Mouse (Mus musculus) gastrocnemius, postnatal 14 days (tissue): ENCODE data around the gene Hoxc5. TPM values are rescaled to one million over a fixed set of nuclear protein-coding genes. Genes with fewer than 3 reads are reported as not detected.

ENCODE experiments used
- DNase-seq: peaks from one replicate; pipeline ENCODE4 v3.0.0; 2021; ENCODE audit warnings: mixed read lengths
- intact Hi-C: fragments of 180-260 bp; cut with DNase I; formaldehyde crosslinking; loops from one replicate; pipeline ENCODE4 v1.15.1; 2025; ENCODE audit warnings: low total_unique reads
- long read RNA-seq, 2 experiments: library from polyadenylated mRNA; stranded (forward); transcript quantifications; one replicate each; pipeline ENCODE4 v2.0.0; 2021
- total RNA-seq, 2 experiments: library from RNA; stranded (reverse); gene quantifications; 2 replicates each; pipeline ENCODE4 v1.2.3; 2021

Hoxc5 gene
- 1 to 10 TPM; 1.4 to 1.8 TPM for total RNA-seq
- long read RNA-seq, experiment 1, partial matches to known transcripts: 0 of 4 reads
- long read RNA-seq, experiment 1, other reads (novel, unspliced or antisense): 4 of 4 reads
- long read RNA-seq, experiment 2, partial matches to known transcripts: 0 of 3 reads
- long read RNA-seq, experiment 2, other reads (novel, unspliced or antisense): 3 of 3 reads

GRCm38 (mm10) chr15:102967312-102967510 is at the start of gene Hoxc5:
Hoxc5 (plus strand) TSS chr15:102967443.
- intact Hi-C loops: no loop called here
- DNase-seq: no peak

DNA sequence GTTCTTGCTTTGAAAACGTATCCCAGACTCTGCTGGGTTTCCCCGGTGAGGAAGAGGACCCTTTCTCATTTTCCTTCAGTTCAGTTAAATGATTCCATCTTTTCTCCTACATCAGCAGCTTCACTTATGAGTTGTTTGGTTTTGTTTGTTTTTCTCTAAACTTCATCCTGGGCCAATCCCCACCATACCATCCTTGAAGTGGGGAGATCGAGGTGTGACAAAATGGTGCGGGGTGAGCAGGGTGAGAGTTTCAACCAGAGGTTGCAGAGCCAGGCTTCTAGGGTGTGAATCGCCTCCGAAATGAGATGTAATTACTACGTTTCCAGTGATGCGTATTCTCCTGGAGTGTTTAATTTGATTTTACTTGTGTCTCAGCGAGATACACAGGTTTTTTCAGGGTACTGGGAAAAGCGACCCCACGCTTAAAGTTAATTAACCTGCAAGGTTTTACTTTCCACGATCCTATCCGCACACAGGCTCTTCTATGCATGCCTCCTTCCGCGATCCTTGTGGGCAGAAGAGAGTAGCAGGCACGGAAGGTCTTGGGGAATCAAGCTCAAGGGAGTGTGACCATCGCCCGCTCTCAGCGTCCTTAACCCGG is 49.2 kb upstream of the Hoxc5 start:
- DNase-seq: no peak
- intact Hi-C loops: no loop called here

- no peak for DNase-seq
- intact Hi-C loops: no loop called here
Observed at GRCm38 (mm10) chr15:102918611-102919265, 48.5 kb upstream of the Hoxc5 start.

GRCm38 (mm10) chr15:102919336-102920180 is 47.7 kb upstream of the Hoxc5 start:
- DNase-seq: no peak
- intact Hi-C loops: no loop called here

DNA sequence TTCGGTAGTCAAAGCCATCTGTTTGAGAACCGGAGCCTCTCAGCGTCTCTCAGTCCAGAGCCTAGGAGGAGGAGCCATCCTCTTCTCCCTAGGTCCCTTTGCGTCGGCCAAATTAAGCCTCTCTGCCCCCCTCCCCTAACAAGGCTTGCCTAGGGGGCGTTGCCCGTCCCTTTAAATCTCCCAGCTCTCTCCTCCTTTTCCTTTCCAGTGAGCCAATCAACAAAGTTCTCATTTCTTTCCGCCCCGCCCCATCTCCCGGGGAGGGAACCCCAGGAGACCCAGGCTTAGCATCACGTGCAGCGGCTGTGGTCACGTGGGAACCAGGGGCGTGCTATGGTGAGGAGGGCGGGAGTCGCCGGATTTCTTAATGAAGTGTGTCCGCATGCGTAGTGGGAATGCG is 46.6 kb upstream of the Hoxc5 start:
- intact Hi-C loops: no loop called here
- DNase-seq: peak; percentile 77

DNA sequence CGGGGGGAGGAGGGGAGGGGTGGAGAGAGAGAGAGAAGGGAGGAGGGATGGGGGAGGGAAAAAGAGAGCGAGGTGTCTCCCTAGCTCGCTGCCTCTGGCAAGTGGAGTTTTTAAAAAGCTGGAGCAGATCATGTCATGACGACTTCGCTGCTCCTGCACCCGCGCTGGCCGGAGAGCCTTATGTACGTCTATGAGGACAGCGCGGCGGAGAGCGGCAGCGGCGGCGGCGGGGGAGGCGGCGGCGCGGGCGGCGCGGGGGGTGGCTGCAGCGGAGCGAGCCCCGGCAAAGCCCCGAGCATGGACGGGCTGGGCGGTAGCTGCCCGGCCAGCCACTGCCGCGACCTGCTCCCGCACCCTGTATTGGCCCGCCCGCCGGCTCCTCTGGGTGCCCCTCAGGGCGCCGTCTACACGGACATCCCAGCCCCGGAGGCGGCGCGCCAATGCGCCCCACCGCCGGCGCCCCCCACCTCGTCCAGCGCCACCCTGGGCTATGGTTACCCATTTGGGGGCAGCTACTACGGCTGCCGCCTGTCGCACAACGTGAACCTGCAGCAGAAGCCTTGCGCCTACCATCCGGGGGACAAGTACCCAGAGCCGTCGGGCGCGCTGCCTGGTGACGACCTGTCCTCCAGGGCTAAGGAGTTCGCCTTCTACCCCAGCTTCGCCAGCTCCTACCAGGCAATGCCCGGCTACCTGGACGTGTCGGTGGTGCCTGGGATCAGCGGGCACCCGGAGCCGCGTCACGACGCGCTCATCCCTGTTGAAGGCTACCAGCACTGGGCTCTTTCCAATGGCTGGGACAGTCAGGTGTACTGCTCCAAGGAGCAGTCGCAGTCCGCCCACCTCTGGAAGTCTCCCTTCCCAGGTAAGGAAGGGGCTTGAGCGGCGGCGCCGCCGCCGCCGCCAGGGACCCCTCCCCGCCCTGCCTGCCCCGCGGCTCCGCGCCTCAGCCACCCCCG is 45.9 kb upstream of the Hoxc5 start, which contains the start of gene Hoxc13:
Hoxc13 (plus strand) TSS at position 51 of the 959 bp plus-strand sequence.
- no peak for DNase-seq
- intact Hi-C loops: no loop called here

GRCm38 (mm10) chr15:102922012-102922362 is 45.3 kb upstream of the Hoxc5 start:
- DNase-seq: peak; percentile 54
- intact Hi-C loops: no loop called here

DNA sequence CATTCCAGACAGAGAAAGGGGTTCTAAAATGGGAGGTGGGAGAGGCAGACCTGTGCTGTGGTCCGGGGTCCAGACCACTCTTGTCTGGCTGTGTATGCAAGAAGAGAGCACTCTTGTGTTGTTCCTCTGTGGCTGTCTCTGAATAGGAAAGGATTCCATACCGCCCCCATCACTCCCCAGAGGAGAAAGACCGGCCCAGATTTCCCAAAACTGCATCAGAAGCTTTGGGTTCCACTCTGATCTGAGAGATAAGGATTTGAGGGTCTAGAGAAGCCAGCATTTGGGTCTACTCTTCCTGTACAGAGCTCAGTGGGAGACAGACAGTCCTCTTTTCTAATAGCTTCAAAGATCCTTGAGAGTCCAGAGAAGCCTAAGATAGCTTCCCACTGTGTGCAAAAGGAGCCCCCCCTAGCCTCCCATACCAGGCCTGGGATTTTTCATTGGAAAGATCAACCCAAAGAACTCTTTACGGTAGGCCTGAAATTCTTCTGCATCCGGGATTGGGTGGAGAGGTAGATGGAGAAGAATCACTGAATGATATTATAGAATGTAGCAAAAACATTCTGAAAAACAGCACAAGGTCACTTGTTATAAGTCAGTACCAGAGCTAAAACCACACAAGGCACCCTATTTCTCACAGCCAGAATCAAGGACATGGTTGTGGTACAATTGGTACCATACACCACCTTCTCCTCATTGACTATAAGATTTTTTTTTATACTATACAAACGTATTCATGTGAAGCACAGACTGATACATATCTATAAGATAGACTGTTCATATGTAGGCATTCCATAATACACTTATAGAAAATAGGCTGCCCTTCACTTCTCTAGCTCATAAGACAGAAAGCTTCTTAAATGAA is 44.4 kb upstream of the Hoxc5 start:
- intact Hi-C loops: no loop called here
- DNase-seq: no peak

- no peak for DNase-seq
Observed at GRCm38 (mm10) chr15:102927032-102927645, 40.1 kb upstream of the Hoxc5 start.

GRCm38 (mm10) chr15:102931706-102932358 is 35.4 kb upstream of the Hoxc5 start:
- DNase-seq: no peak
- intact Hi-C loops: no loop called here

More at GRCm38 (mm10) chr15:102927032-102927645, 40.1 kb upstream of the Hoxc5 start:
- intact Hi-C loops: no loop called here

- no peak for DNase-seq
- intact Hi-C loops: no loop called here
Observed at GRCm38 (mm10) chr15:102934438-102934837, 32.8 kb upstream of the Hoxc5 start.

- no peak for DNase-seq
- intact Hi-C loops: loop anchor here (5.0 kb wide), 1 partner anchor 163 kb away; no protein-coding TSS in a partner anchor
Observed at GRCm38 (mm10) chr15:102934897-102935296, 32.3 kb upstream of the Hoxc5 start.

DNA sequence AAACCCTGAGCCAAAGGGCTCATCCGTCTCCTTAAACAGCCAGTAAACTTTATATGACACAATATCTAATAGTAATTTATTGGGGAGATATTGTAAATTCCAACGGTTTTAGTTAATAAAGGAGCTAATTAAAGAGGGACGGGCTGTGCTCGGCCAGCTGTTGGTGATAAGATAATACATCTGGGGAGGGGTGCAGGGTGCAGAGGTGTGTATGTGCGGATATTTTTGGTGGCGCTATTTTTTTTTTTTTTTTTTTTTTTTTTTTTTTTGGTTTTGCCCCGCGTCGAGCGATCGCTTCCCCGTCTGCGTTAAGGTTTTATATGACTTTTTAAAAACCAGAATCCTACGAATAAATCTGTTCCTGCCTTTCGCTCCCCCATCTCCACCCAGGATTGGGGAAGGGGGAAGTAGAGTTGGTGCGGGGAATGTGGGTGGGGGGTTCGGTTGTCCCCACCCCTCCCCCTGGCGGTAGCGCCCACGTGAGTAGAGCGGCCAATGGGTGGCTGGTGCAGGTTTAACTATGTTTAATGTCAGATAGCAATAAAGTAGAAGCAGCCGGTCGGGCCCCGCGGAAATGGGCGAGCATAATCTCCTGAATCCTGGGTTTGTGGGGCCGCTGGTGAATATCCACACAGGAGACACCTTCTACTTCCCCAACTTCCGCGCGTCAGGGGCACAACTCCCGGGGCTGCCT is 30.8 kb upstream of the Hoxc5 start, which contains the start of gene Hoxc12:
Hoxc12 (plus strand) TSS at position 479 of the 694 bp plus-strand sequence.
- intact Hi-C loops: loop anchor here (5.0 kb wide), 1 partner anchor 164 kb away; no protein-coding TSS in a partner anchor
- DNase-seq: no peak

GRCm38 (mm10) chr15:102937036-102937666 is 30.1 kb upstream of the Hoxc5 start:
- DNase-seq: no peak
- intact Hi-C loops: loop anchor here (5.0 kb wide), 1 partner anchor 165 kb away; no protein-coding TSS in a partner anchor

DNA sequence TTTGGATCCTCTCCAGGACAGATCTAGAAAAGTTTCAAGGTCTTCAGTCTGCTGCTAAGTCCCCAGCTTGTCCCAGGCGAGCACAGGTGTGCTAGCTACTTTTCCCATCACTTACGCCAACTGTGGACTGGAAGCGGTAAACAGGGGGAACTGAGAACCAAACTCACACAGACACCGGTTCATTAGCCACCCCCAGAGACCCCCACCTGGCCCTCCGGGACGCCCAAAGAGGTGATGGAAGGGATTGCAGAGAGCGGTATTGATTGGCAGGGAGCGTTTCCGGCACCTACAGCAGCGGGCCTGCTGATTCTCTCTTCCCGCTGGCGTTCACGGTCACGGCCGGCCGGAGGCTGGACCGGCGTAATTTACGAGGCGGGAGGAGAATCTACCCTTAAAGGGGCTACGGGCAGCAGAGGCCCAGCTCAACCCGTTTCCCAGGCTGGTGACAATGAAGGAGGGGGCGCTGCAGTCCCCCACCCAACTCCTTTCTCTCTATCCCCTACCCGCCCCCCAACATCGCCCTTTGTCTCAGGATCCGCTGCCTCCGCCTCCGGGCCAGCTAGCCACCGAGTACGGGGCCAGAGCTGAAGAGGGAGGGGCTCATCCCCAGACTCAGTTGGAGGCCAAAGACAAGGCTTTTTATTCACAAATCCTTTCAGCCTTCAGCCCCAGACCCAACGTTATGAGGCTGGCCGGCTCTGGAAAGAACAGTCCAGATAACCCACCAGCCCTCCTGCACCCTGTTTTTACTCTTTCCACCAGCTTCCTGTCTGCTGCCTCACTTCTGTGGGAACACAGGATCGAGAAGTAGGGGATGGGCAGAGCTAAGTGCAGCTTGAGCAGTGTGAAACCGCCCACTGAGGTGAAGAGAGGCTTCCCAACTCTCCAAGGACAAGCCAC is 27.7 kb upstream of the Hoxc5 start:
- no peak for DNase-seq
- intact Hi-C loops: loop anchor here (5.0 kb wide), 1 partner anchor 167 kb away; no protein-coding TSS in a partner anchor
